Mouse (Mus musculus): ENCODE data around the gene Edem2. TPM values are rescaled to one million over a fixed set of nuclear protein-coding genes. Genes with fewer than 3 reads are reported as not detected.
A peak's percentile ranks its signal among the peaks of the same experiment; 100 is the strongest.

Gene Edem2
- 52.9 and 53.4 TPM in 2 replicates for polyA plus RNA-seq (2012; rRNA removed)

GRCm38 (mm10) chr2:155729158-155729645 is at the start of gene Edem2:
TSS of gene Edem2 (minus strand) at chr2:155729475.
- Histone ChIP-seq H3K4me1 (ENCODE audit: control insufficient read depth, insufficient read depth, low read length) (no peaks in the 10 kb centered on the region), H3K4me3 (replicated peaks; ENCODE audit: insufficient read depth, low read depth, low read length) (peak within 1 kb of the TSS; percentile 60), H3K27me3 (ENCODE audit: control insufficient read depth, insufficient read depth, low read length) (no peaks in the 10 kb centered on the region), H3K27ac (ENCODE audit: insufficient read depth, low read length) (no peak within 1 kb of the TSS)
- under 1% methylated on average over 32 of the region's 33 CpGs for WGBS
- DNase-seq = peak; percentile 92
- TF ChIP-seq CTCF (IDR thresholded peaks at IDR 0.05; ENCODE audit: borderline replicate concordance, insufficient read depth, low read depth, low read length) (no peak), POLR2A (IDR thresholded peaks at IDR 0.05; ENCODE audit: borderline replicate concordance, insufficient read depth, low read length) (peak; percentile 91)

GRCm38 (mm10) chr2:155779066-155779465 is 49.8 kb upstream of the Edem2 start:
- DNase-seq = peak; percentile 59 to 61
- TF ChIP-seq POLR2A (IDR thresholded peaks at IDR 0.05; ENCODE audit: borderline replicate concordance, insufficient read depth, low read length) (no peak), CTCF (IDR thresholded peaks at IDR 0.05; ENCODE audit: borderline replicate concordance, insufficient read depth, low read depth, low read length) (no peak)
- peak overlapping the region; percentile 86 for H3K27ac ChIP-seq (ENCODE audit: insufficient read depth, low read length)
- peaks cover 39% of the 10 kb centered on the region for H3K4me1 ChIP-seq (ENCODE audit: control insufficient read depth, insufficient read depth, low read length)
- 7% methylated on average over 7 of the region's 7 CpGs for WGBS
- no peaks in the 10 kb centered on the region for H3K27me3 ChIP-seq (ENCODE audit: control insufficient read depth, insufficient read depth, low read length)
- H3K4me3 ChIP-seq (replicated peaks; ENCODE audit: insufficient read depth, low read depth, low read length) = peak overlapping the region; percentile 56

- Histone ChIP-seq H3K27ac (ENCODE audit: insufficient read depth, low read length) (peak overlapping the region; percentile 86), H3K4me1 (ENCODE audit: control insufficient read depth, insufficient read depth, low read length) (peaks cover 37% of the 10 kb centered on the region), H3K27me3 (ENCODE audit: control insufficient read depth, insufficient read depth, low read length) (no peaks in the 10 kb centered on the region), H3K4me3 (replicated peaks; ENCODE audit: insufficient read depth, low read depth, low read length) (peak overlapping the region; percentile 58)
- no peak for TF ChIP-seq CTCF (IDR thresholded peaks at IDR 0.05; ENCODE audit: borderline replicate concordance, insufficient read depth, low read depth, low read length)
- TF ChIP-seq POLR2A (IDR thresholded peaks at IDR 0.05; ENCODE audit: borderline replicate concordance, insufficient read depth, low read length) = 0 out of 2 replicates have a peak, but pooled peaks have one; percentile 3
- 10% methylated on average over 6 of the region's 6 CpGs for WGBS
- DNase-seq = peak; percentile 44 to 59
These were observed 48.7 kb upstream of the Edem2 start for GRCm38 (mm10) chr2:155778004-155778403.

GRCm38 (mm10) chr2:155777688-155777985 is 48.4 kb upstream of the Edem2 start:
- DNase-seq = no peak
- Histone ChIP-seq H3K27me3 (ENCODE audit: control insufficient read depth, insufficient read depth, low read length) (no peaks in the 10 kb centered on the region), H3K27ac (ENCODE audit: insufficient read depth, low read length) (peak overlapping the region; percentile 86), H3K4me1 (ENCODE audit: control insufficient read depth, insufficient read depth, low read length) (peaks cover 34% of the 10 kb centered on the region), H3K4me3 (replicated peaks; ENCODE audit: insufficient read depth, low read depth, low read length) (peak overlapping the region; percentile 58)
- 8% methylated on average over 4 of the region's 4 CpGs for WGBS
- TF ChIP-seq CTCF (IDR thresholded peaks at IDR 0.05; ENCODE audit: borderline replicate concordance, insufficient read depth, low read depth, low read length) = no peak

- Histone ChIP-seq H3K27me3 (ENCODE audit: control insufficient read depth, insufficient read depth, low read length) (no peaks in the 10 kb centered on the region), H3K27ac (ENCODE audit: insufficient read depth, low read length) (peak overlapping the region; percentile 86), H3K4me3 (replicated peaks; ENCODE audit: insufficient read depth, low read depth, low read length) (peak overlapping the region; percentile 58), H3K4me1 (ENCODE audit: control insufficient read depth, insufficient read depth, low read length) (peaks cover 29% of the 10 kb centered on the region)
- WGBS = 9% methylated on average over 10 of the region's 10 CpGs
- DNase-seq = peak; percentile 61 to 62
- peak; percentile 48; the same call in 1 of the 2 replicates for TF ChIP-seq POLR2A (IDR thresholded peaks at IDR 0.05; ENCODE audit: borderline replicate concordance, insufficient read depth, low read length)
- no peak for TF ChIP-seq CTCF (IDR thresholded peaks at IDR 0.05; ENCODE audit: borderline replicate concordance, insufficient read depth, low read depth, low read length)
These were observed 47.8 kb upstream of the Edem2 start for GRCm38 (mm10) chr2:155776824-155777687.

GRCm38 (mm10) chr2:155775685-155776263 is 46.5 kb upstream of the Edem2 start:
- 1% methylated on average over 44 of the region's 44 CpGs for WGBS
- DNase-seq = peak; percentile 86 to 87
- Histone ChIP-seq H3K4me3 (replicated peaks; ENCODE audit: insufficient read depth, low read depth, low read length) (peak overlapping the region; percentile 70), H3K27me3 (ENCODE audit: control insufficient read depth, insufficient read depth, low read length) (no peaks in the 10 kb centered on the region), H3K4me1 (ENCODE audit: control insufficient read depth, insufficient read depth, low read length) (peaks cover 17% of the 10 kb centered on the region), H3K27ac (ENCODE audit: insufficient read depth, low read length) (peak overlapping the region; percentile 86)
- TF ChIP-seq POLR2A (IDR thresholded peaks at IDR 0.05; ENCODE audit: borderline replicate concordance, insufficient read depth, low read length) (peak; percentile 65; the same call in 1 of the 2 replicates), CTCF (IDR thresholded peaks at IDR 0.05; ENCODE audit: borderline replicate concordance, insufficient read depth, low read depth, low read length) (no peak)

GRCm38 (mm10) chr2:155774927-155775684 is 45.8 kb upstream of the Edem2 start, which contains the start of gene Mmp24:
TSS of gene Mmp24 (plus strand) at chr2:155775342.
- Histone ChIP-seq H3K27me3 (ENCODE audit: control insufficient read depth, insufficient read depth, low read length) (no peaks in the 10 kb centered on the region), H3K27ac (ENCODE audit: insufficient read depth, low read length) (peak within 1 kb of the TSS; percentile 98), H3K4me3 (replicated peaks; ENCODE audit: insufficient read depth, low read depth, low read length) (peak within 1 kb of the TSS; percentile 70), H3K4me1 (ENCODE audit: control insufficient read depth, insufficient read depth, low read length) (peaks cover 13% of the 10 kb centered on the region)
- DNase-seq = no peak
- WGBS = 15% methylated on average over 100 of the region's 100 CpGs
- TF ChIP-seq CTCF (IDR thresholded peaks at IDR 0.05; ENCODE audit: borderline replicate concordance, insufficient read depth, low read depth, low read length) = no peak
- peak; percentile 27; the same call in 1 of the 2 replicates for TF ChIP-seq POLR2A (IDR thresholded peaks at IDR 0.05; ENCODE audit: borderline replicate concordance, insufficient read depth, low read length)

All from cerebellum, adult 2 months (tissue).